Mouse (Mus musculus) CD8-positive naive resting alpha-beta T cell, adult 2 months (primary cell): ENCODE data around the gene Sh2b2.

Source experiments
- DNase-seq, 2 experiments: peaks; one replicate each; pipeline ENCODE4 v3.0.0; 2022; ENCODE audit warnings: low read depth in 2 of 2, low spot score in 2 of 2

Sh2b2 gene

GRCm38 (mm10) chr5:136182049-136182448 is 64.3 kb downstream of the Sh2b2 start:
- no peak for DNase-seq

GRCm38 (mm10) chr5:136181197-136181596 is 65.2 kb downstream of the Sh2b2 start:
- no peak for DNase-seq

GRCm38 (mm10) chr5:136179594-136179993 is 66.8 kb downstream of the Sh2b2 start:
- DNase-seq: peak; percentile 28 to 44

- peak; percentile 44 to 55 for DNase-seq
Measured at GRCm38 (mm10) chr5:136173606-136174463, 72.5 kb downstream of the Sh2b2 start.

- DNase-seq: no peak
Measured at GRCm38 (mm10) chr5:136172939-136173338, 73.4 kb downstream of the Sh2b2 start.

- no peak for DNase-seq
Measured at GRCm38 (mm10) chr5:136171363-136172341, 74.7 kb downstream of the Sh2b2 start.

GRCm38 (mm10) chr5:136170512-136171362 is 75.6 kb downstream of the Sh2b2 start, which contains the start of gene Orai2:
Gene Orai2 (minus strand): TSS chr5:136170713.
- peak; percentile 65 to 80 for DNase-seq

- DNase-seq: peak in 1 of 2 experiments; percentile 35
Measured at GRCm38 (mm10) chr5:136169626-136170511, 76.5 kb downstream of the Sh2b2 start.
